Mouse (Mus musculus) forebrain, embryonic 12.5 days (tissue): ENCODE data around the gene Tunar. TPM values are rescaled to one million over a fixed set of nuclear protein-coding genes. Genes with fewer than 3 reads are reported as not detected.

Experiments used
- ATAC-seq: fragments of 200-750 bp; cut with Nextera tagmentation; 2 replicates; pipeline ENCODE4 v1.8.0; 2017; ENCODE audit warnings: moderate TSS enrichment; ENCODE audit not compliant: low FRiP score
- H3K27ac ChIP-seq: fragments of 300-500 bp; sonication (generic); 2 replicates; pipeline ENCODE4 v1.5.1; 2016; ENCODE audit warnings: mild to moderate bottlenecking
- H3K27me3 ChIP-seq: fragments of 300-500 bp; sonication (generic); 2 replicates; pipeline ENCODE4 v1.6.1; 2016; ENCODE audit warnings: mild to moderate bottlenecking
- H3K36me3 ChIP-seq: fragments of 300-500 bp; sonication (generic); replicated peaks from 2 replicates; pipeline ENCODE4 v1.6.1; 2016; ENCODE audit warnings: mild to moderate bottlenecking
- H3K4me1 ChIP-seq: fragments of 300-500 bp; sonication (generic); 2 replicates; pipeline ENCODE4 v1.6.1; 2016
- H3K4me2 ChIP-seq: fragments of 300-500 bp; sonication (generic); 2 replicates; pipeline ENCODE4 v1.6.1; 2016; ENCODE audit warnings: mild to moderate bottlenecking, moderate library complexity
- H3K4me3 ChIP-seq: fragments of 300-500 bp; sonication (generic); replicated peaks from 2 replicates; pipeline ENCODE4 v1.5.1; 2016; ENCODE audit warnings: mild to moderate bottlenecking
- H3K9ac ChIP-seq: fragments of 300-500 bp; sonication (generic); 2 replicates; pipeline ENCODE4 v1.6.1; 2016; ENCODE audit warnings: mild to moderate bottlenecking
- H3K9me3 ChIP-seq: fragments of 300-500 bp; sonication (generic); 2 replicates; pipeline ENCODE4 v1.6.1; 2016
- WGBS: fragments of 180-500 bp; shearing (Covaris S2); methylation state at CpG from one replicate; pipeline ENCODE4 v1.1.7; 2016; 5-methylcytosine and 5-hydroxymethylcytosine counted together
- polyA plus RNA-seq: library from polyadenylated mRNA; unstranded; fragments of >200 nt; fragmentation: Nextera tagmentation; extraction: Ambion mirVana; gene quantifications from 2 replicates; pipeline ENCODE4 v1.2.1, GENCODE M21; 2016

Tunar gene
- polyA plus RNA-seq, result 1.4 and 1.7 TPM in 2 replicates

DNA sequence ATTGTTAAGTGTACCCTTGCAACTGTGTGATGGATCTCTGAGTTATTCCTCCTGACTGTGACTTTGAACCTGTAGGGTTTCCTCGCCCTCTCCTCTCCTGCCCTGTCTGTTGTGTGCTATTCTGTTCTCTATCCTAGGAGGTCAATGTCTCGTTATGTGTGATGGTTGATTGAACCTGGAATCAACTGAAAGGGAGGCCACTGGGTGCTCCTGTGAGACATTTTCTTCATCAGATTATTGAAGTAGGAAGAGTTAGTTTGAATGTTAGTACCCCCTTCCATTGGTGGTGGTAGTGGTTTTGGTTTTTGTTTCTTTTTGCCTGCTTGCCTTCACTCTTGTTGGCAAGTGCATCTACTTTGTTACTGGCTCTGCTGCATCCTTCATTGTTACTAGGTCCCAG is at the start of gene Tunar:
Tunar (plus strand) TSS at position 301 of the 400 bp plus-strand sequence.
- Histone ChIP-seq H3K9ac (no peak within 1 kb of the TSS), H3K9me3 (no peaks in the 10 kb centered on the region), H3K4me3 (no peak within 1 kb of the TSS), H3K27me3 (peaks cover 39% of the 10 kb centered on the region), H3K4me2 (no peak within 1 kb of the TSS), H3K36me3 (no peaks in the 10 kb centered on the region), H3K4me1 (peaks cover 16% of the 10 kb centered on the region), H3K27ac (no peak within 1 kb of the TSS)
- no peak for ATAC-seq
- 77% methylated on average over 2 of the region's 2 CpGs for WGBS

DNA sequence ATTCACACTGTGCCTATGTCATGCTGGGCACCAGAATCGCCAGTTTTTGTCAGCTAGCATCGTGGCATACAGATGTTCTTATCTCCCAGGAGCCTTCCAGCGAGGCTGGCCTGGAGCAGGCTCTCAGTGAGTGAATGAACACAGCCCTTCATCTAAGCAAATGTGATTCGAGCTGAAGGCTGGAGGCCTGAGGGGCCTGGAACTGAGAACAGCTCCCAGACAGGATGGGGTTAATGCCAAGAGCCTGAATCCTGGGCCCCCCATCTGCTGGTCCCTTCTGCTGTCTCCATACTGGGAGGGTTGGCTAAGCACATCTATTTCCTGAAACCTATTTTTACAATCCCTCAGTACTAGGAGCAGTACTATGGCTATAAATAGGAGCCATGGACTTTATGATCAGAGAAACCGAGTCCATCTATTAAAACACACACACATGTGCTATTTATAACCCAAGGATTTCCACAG is 21.1 kb upstream of the Tunar start:
- Histone ChIP-seq H3K4me2 (no peak overlapping the region), H3K4me3 (no peak overlapping the region), H3K36me3 (no peaks in the 10 kb centered on the region), H3K9ac (no peak overlapping the region), H3K27me3 (no peaks in the 10 kb centered on the region), H3K4me1 (no peaks in the 10 kb centered on the region), H3K9me3 (peaks cover 2% of the 10 kb centered on the region; the same call in 1 of the 2 replicates), H3K27ac (no peak overlapping the region)
- no peak for ATAC-seq
- 81% methylated on average over 5 of the region's 5 CpGs for WGBS

DNA sequence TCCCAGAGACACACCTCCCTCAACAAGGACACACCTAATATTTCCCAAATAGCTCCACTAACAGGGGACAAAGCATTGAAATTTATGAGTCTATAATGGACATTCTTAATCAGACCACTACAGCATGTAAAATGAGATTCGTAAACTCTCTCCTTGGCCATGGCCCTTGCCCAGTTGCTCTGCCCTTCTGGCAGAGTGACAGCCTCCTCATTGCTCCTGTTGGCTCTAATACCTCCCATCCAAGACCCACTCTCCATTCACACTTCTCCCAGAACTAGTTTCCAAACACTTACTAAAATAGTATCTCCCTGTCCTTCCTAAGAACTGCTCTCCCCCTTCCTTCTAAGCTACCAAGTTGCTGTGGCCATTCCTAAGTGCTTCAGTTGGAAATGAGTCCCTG is 19.3 kb upstream of the Tunar start:
- Histone ChIP-seq H3K4me3 (no peak overlapping the region), H3K27me3 (no peaks in the 10 kb centered on the region), H3K27ac (no peak overlapping the region), H3K4me2 (no peak overlapping the region), H3K36me3 (no peaks in the 10 kb centered on the region), H3K4me1 (no peaks in the 10 kb centered on the region), H3K9ac (no peak overlapping the region), H3K9me3 (0 out of 2 replicates have a peak, but pooled peaks cover 2% of the 10 kb centered on the region)
- WGBS, result 83% methylated on average over 1 of the region's 1 CpGs
- ATAC-seq, result no peak

DNA sequence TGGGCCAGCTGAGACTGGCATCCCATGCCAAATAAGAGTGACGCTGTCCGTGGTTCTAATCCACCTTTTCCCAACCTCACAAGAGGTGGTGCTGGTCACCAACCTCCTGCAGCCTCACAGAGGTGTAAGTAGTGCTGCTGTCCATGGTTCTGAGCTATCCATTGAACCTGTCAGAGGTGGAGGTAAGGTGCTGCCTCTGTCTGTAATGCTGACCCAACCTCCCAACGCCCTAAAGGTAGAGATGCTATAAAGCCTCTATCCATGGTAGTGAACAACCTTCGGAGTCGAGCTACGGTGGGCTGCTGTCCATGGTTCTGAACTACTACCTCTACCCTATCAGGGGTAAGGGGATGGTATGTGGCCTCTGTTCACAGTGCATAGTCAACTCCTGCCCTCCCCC is 11.5 kb upstream of the Tunar start:
- H3K9ac ChIP-seq, result no peak overlapping the region
- no peaks in the 10 kb centered on the region for H3K27me3 ChIP-seq
- H3K9me3 ChIP-seq, result 0 out of 2 replicates have a peak, but pooled peaks cover 2% of the 10 kb centered on the region
- no peaks in the 10 kb centered on the region for H3K4me1 ChIP-seq
- no peak overlapping the region for H3K4me2 ChIP-seq
- no peak for ATAC-seq
- H3K36me3 ChIP-seq, result no peaks in the 10 kb centered on the region
- WGBS, result 22% methylated on average over 6 of the region's 6 CpGs
- H3K27ac ChIP-seq, result no peak overlapping the region
- H3K4me3 ChIP-seq, result no peak overlapping the region

DNA sequence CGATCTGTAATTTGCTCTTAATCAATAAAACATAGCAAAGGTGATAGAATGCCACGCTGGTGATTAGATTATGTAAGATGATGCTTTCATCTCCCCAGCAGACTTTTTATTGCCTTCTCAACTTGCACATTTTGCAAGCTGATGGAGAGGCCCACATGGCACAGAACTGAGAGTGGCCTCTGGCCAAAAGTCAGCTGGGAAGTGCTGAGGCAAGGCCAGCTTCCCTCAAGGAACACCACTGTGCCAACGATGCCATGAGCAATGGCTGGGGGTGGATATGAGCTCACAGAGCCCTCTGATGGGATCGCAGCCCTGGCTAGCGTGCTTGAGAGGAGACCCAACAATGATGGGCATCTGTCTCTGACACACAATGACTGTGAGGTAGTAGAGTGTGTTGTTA is 6.6 kb upstream of the Tunar start:
- Histone ChIP-seq H3K4me2 (no peak overlapping the region), H3K4me3 (no peak overlapping the region), H3K27me3 (no peaks in the 10 kb centered on the region), H3K4me1 (no peaks in the 10 kb centered on the region; the same call in 1 of the 2 replicates), H3K27ac (no peak overlapping the region), H3K9ac (no peak overlapping the region), H3K9me3 (no peaks in the 10 kb centered on the region), H3K36me3 (no peaks in the 10 kb centered on the region)
- WGBS, result 77% methylated on average over 5 of the region's 5 CpGs
- no peak for ATAC-seq

DNA sequence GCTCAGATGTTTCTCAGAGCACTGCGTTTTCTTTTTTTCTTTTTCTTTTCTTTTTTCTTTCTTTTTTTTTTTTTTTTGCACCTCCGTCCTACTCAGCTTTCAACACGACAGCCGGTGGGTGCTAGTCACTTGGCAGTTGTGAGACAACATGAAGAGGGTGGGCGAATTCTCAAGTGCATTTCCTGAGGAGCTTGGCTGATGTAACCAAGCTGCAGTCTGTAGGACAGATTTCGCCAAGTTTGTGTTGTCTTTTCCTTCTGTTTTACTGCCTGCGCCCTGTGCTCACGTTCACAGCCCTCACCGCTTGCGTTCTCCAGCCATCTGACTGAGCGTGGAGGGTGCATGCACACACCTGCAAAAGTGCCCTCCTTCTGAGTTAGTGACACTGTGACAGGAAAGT is 5.3 kb upstream of the Tunar start:
- Histone ChIP-seq H3K27me3 (no peaks in the 10 kb centered on the region), H3K9me3 (no peaks in the 10 kb centered on the region), H3K4me2 (no peak overlapping the region), H3K36me3 (no peaks in the 10 kb centered on the region), H3K27ac (no peak overlapping the region), H3K9ac (no peak overlapping the region), H3K4me1 (no peaks in the 10 kb centered on the region; the same call in 1 of the 2 replicates), H3K4me3 (no peak overlapping the region)
- ATAC-seq, result no peak
- WGBS, result 55% methylated on average over 11 of the region's 11 CpGs

DNA sequence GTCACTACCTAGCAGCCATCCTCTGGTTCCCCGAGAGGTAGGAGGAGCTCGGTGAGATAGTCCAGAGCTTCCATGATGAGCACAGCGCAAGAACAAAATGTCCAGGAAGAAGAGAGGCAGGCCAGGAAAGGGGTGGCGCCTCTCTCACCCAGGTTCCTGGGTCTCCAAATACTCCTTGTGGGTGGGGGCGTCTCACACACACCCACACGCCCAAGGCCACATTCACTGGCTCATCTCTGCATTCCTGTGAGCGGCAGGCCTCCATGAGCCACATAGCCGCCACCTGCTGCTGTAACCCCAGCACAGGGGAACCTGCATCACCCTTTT is 2.4 kb downstream of the Tunar start:
- peak overlapping the region; percentile 97 for H3K4me2 ChIP-seq
- H3K9ac ChIP-seq, result peak overlapping the region; percentile 62
- H3K9me3 ChIP-seq, result no peaks in the 10 kb centered on the region
- peak overlapping the region; percentile 63 for H3K4me3 ChIP-seq
- H3K36me3 ChIP-seq, result no peaks in the 10 kb centered on the region
- H3K27ac ChIP-seq, result no peak overlapping the region
- no peak for ATAC-seq
- H3K27me3 ChIP-seq, result peaks cover 45% of the 10 kb centered on the region
- WGBS, result 11% methylated on average over 8 of the region's 8 CpGs
- H3K4me1 ChIP-seq, result peaks cover 16% of the 10 kb centered on the region

GRCm38 (mm10) chr12:105336421-105337289 is 3.0 kb downstream of the Tunar start:
- WGBS, result under 1% methylated on average over 70 of the region's 77 CpGs
- ATAC-seq, result peak; percentile 88
- Histone ChIP-seq H3K4me1 (peaks cover 16% of the 10 kb centered on the region), H3K4me3 (peak overlapping the region; percentile 63), H3K9ac (peak overlapping the region; percentile 62), H3K36me3 (no peaks in the 10 kb centered on the region), H3K27me3 (peaks cover 45% of the 10 kb centered on the region), H3K4me2 (peak overlapping the region; percentile 97), H3K9me3 (no peaks in the 10 kb centered on the region), H3K27ac (0 out of 2 replicates have a peak overlapping the region, but pooled peaks have one; percentile 13)

DNA sequence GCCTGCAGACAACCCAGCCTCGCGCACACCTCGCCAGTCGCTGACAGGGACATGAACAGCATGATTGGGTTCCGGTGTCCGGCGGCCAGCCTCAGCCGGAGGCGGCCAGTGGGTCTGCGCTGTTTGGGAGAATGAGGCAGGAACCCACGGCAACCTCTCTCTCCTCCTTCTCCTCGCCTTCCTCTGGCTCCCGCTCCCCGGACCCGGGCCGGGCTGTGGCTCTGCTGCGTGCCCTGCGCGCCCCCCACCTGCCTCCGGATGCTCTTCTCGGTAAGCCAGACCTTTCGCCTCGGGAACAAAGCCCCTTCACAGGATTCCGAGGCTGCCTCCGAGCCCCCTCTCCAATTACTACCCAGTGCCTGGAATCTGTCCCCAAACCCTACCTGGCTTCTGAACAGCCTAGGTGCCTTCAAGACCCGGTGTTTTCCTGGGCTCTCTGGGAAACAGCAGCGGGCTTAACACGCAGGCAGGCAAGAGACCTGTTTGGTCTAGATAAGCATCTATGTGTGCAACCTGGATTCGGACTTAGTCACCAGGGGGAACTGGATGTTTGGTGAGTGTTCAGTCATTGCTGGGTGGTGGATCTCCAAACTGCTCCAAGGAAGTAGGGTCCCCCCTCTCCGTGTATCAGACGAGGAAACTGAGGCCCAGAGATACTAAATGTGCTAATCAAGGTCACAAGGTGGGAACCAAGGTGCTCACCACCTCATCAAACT is 3.8 kb downstream of the Tunar start:
- H3K4me2 ChIP-seq, result peak overlapping the region; percentile 97
- 0 out of 2 replicates have a peak overlapping the region, but pooled peaks have one; percentile 13 for H3K27ac ChIP-seq
- peaks cover 45% of the 10 kb centered on the region for H3K27me3 ChIP-seq
- no peaks in the 10 kb centered on the region for H3K36me3 ChIP-seq
- ATAC-seq, result no peak
- 4% methylated on average over 29 of the region's 31 CpGs for WGBS
- H3K4me3 ChIP-seq, result peak overlapping the region; percentile 63
- no peaks in the 10 kb centered on the region for H3K9me3 ChIP-seq
- peak overlapping the region; percentile 62 for H3K9ac ChIP-seq
- H3K4me1 ChIP-seq, result peaks cover 16% of the 10 kb centered on the region

GRCm38 (mm10) chr12:105338256-105338977 is 4.7 kb downstream of the Tunar start:
- Histone ChIP-seq H3K27ac (no peak overlapping the region), H3K9ac (no peak overlapping the region), H3K27me3 (peaks cover 45% of the 10 kb centered on the region), H3K36me3 (no peaks in the 10 kb centered on the region), H3K4me2 (no peak overlapping the region), H3K9me3 (no peaks in the 10 kb centered on the region), H3K4me3 (no peak overlapping the region), H3K4me1 (peaks cover 16% of the 10 kb centered on the region)
- ATAC-seq, result no peak
- WGBS, result 86% methylated on average over 11 of the region's 11 CpGs

DNA sequence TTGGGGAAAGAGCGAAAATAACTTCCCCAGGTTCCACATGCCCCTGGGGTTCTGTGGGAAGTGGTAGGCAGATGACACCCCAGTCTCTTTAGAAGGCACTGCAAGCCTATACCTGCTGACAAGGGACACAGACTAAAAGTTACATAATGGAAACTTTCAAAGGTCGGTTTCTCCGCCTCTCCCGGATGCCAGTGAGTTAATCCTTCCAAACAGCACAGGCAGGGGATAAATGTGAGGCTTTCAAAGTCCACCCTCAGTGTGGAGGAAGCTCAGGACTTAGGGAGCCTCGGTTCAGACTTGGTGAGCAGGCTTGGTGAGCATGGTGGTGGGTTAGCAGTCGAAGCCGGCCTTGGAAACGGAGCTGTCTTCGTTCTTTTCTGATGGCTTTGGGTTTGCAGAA is 7.9 kb downstream of the Tunar start:
- no peak for ATAC-seq
- no peak overlapping the region for H3K4me2 ChIP-seq
- 28% methylated on average over 9 of the region's 9 CpGs for WGBS
- H3K27me3 ChIP-seq, result peaks cover 26% of the 10 kb centered on the region
- no peak overlapping the region for H3K9ac ChIP-seq
- no peaks in the 10 kb centered on the region for H3K36me3 ChIP-seq
- H3K27ac ChIP-seq, result no peak overlapping the region
- no peaks in the 10 kb centered on the region for H3K9me3 ChIP-seq
- peaks cover 9% of the 10 kb centered on the region; the same call in 1 of the 2 replicates for H3K4me1 ChIP-seq
- no peak overlapping the region for H3K4me3 ChIP-seq

- WGBS, result 89% methylated on average over 7 of the region's 7 CpGs
- no peak overlapping the region for H3K27ac ChIP-seq
- no peaks in the 10 kb centered on the region for H3K4me1 ChIP-seq
- no peak overlapping the region for H3K4me2 ChIP-seq
- H3K36me3 ChIP-seq, result no peaks in the 10 kb centered on the region
- no peak overlapping the region for H3K9ac ChIP-seq
- ATAC-seq, result no peak
- no peaks in the 10 kb centered on the region; the same call in 1 of the 2 replicates for H3K27me3 ChIP-seq
- H3K4me3 ChIP-seq, result no peak overlapping the region
- H3K9me3 ChIP-seq, result no peaks in the 10 kb centered on the region
These were observed 10.8 kb downstream of the Tunar start for GRCm38 (mm10) chr12:105344460-105344859.
